Mouse (Mus musculus) forebrain, embryonic 11.5 days (tissue): ENCODE data around the gene Pccb. TPM values are rescaled to one million over a fixed set of nuclear protein-coding genes. Genes with fewer than 3 reads are reported as not detected.

Experiments
- ATAC-seq: fragments of 200-750 bp; cut with Nextera tagmentation; replicated peaks from 2 replicates; pipeline ENCODE4 v1.8.0; 2017; ENCODE audit warnings: moderate TSS enrichment; ENCODE audit not compliant: low FRiP score
- DNase-seq: peaks from one replicate; pipeline ENCODE4 v3.0.0-alpha.2; 2017; ENCODE audit warnings: low spot score
- H3K27ac ChIP-seq: fragments of 300-500 bp; sonication (generic); 2 replicates; pipeline ENCODE4 v1.5.1; 2014; ENCODE audit warnings: low read depth, low read length
- H3K27me3 ChIP-seq: fragments of 300-500 bp; sonication (generic); 2 replicates; pipeline ENCODE4 v1.6.1; 2014; ENCODE audit warnings: mild to moderate bottlenecking, low read length, mixed read lengths; ENCODE audit not compliant: control insufficient read depth, insufficient read depth
- H3K36me3 ChIP-seq: fragments of 300-500 bp; sonication (generic); 2 replicates; pipeline ENCODE4 v1.6.1; 2014; ENCODE audit warnings: mild to moderate bottlenecking, low read length, moderate library complexity, mixed read lengths; ENCODE audit not compliant: control insufficient read depth, insufficient read depth
- H3K4me1 ChIP-seq: fragments of 300-500 bp; sonication (generic); replicated peaks from 2 replicates; pipeline ENCODE4 v1.6.1; 2014; ENCODE audit warnings: low read length, mixed read lengths; ENCODE audit not compliant: control insufficient read depth, insufficient read depth
- H3K4me2 ChIP-seq: fragments of 300-500 bp; sonication (generic); 2 replicates; pipeline ENCODE4 v1.6.1; 2014; ENCODE audit warnings: low read depth, mild to moderate bottlenecking, low read length, moderate library complexity, mixed read lengths; ENCODE audit not compliant: severe bottlenecking
- H3K4me3 ChIP-seq: fragments of 300-500 bp; sonication (generic); 2 replicates; pipeline ENCODE4 v1.5.1; 2014; ENCODE audit warnings: low read depth, low read length
- H3K9ac ChIP-seq: fragments of 300-500 bp; sonication (generic); 2 replicates; pipeline ENCODE4 v1.6.1; 2014; ENCODE audit warnings: low read length
- H3K9me3 ChIP-seq: fragments of 300-500 bp; sonication (generic); 2 replicates; pipeline ENCODE4 v1.6.1; 2016; ENCODE audit warnings: low read length, mixed read lengths; ENCODE audit not compliant: control insufficient read depth
- WGBS: fragments of 180-500 bp; shearing (Covaris S2); extraction: QIAGEN DNeasy Blood & Tissue Kit; methylation state at CpG from one replicate; pipeline ENCODE4 v1.1.7; 2014; 5-methylcytosine and 5-hydroxymethylcytosine counted together
- polyA plus RNA-seq: library from polyadenylated mRNA; unstranded; fragments of >200 nt; fragmentation: Nextera tagmentation; extraction: Ambion mirVana; gene quantifications from 2 replicates; pipeline ENCODE4 v1.2.1, GENCODE M21; 2014

Pccb gene
- polyA plus RNA-seq: 14.4 and 16.3 TPM in 2 replicates

GRCm38 (mm10) chr9:101034448-101035098 is at the start of gene Pccb:
Gene Pccb, minus strand, starts transcription at chr9:101034898.
- no peaks in the 10 kb centered on the region for H3K27me3 ChIP-seq
- H3K36me3 ChIP-seq: no peaks in the 10 kb centered on the region
- H3K4me3 ChIP-seq: peak within 1 kb of the TSS; percentile 61
- H3K4me2 ChIP-seq: peak within 1 kb of the TSS; percentile 68
- DNase-seq: peak; percentile 96
- H3K9me3 ChIP-seq: no peaks in the 10 kb centered on the region
- under 1% methylated on average over 61 of the region's 61 CpGs for WGBS
- ATAC-seq: peak; percentile 100
- peak within 1 kb of the TSS; percentile 89 for H3K27ac ChIP-seq
- H3K9ac ChIP-seq: peak within 1 kb of the TSS; percentile 73
- peaks cover 3% of the 10 kb centered on the region; the same call in 1 of the 2 replicates for H3K4me1 ChIP-seq

GRCm38 (mm10) chr9:101083728-101084127 is 49.0 kb upstream of the Pccb start:
- Histone ChIP-seq H3K4me2 (no peak overlapping the region), H3K36me3 (no peaks in the 10 kb centered on the region; the same call in 1 of the 2 replicates), H3K27ac (no peak overlapping the region), H3K9me3 (no peaks in the 10 kb centered on the region), H3K4me1 (no peaks in the 10 kb centered on the region), H3K4me3 (no peak overlapping the region), H3K27me3 (no peaks in the 10 kb centered on the region), H3K9ac (no peak overlapping the region)
- ATAC-seq: no peak
- DNase-seq: no peak
- 99% methylated on average over 3 of the region's 3 CpGs for WGBS

DNA sequence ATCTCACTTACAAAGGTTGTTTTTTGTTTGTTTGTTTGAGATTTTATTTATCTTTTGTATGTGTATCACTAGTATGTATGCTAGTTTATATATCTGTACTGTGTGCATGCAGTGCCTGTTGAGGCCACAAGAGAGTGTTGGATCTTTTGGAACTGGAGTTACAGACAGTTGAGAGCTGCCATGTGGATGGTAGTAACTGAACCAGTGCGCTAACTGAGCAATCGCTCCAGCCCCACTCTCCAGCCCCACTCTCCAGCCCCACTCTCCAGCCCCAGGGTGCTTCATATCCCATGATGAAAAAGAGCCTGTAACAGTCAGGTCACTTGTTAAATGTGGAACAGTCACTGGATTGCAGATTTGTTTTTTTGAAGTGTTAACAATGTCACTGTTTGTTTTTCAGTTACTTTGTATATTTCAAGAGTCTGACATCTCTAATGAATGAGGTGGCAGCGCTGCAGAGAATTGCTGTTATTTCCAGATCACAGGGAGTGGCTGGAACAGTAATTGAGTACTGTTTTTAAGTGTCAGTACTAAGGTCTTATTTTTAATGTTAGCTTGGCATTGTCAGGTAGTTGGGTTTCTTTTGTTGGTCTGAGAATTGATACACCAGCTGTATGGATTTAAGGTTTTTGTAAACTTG is 45.5 kb upstream of the Pccb start:
- Histone ChIP-seq H3K4me2 (no peak overlapping the region), H3K27ac (no peak overlapping the region), H3K9ac (no peak overlapping the region), H3K4me3 (no peak overlapping the region), H3K4me1 (peaks cover 2% of the 10 kb centered on the region; the same call in 1 of the 2 replicates), H3K27me3 (no peaks in the 10 kb centered on the region), H3K36me3 (no peaks in the 10 kb centered on the region; the same call in 1 of the 2 replicates), H3K9me3 (no peaks in the 10 kb centered on the region)
- WGBS: 89% methylated on average over 3 of the region's 3 CpGs
- ATAC-seq (no peak), DNase-seq (no peak)

GRCm38 (mm10) chr9:101078579-101078978 is 43.9 kb upstream of the Pccb start:
- peak overlapping the region; percentile 5; the same call in 1 of the 2 replicates for H3K4me2 ChIP-seq
- H3K9me3 ChIP-seq: no peaks in the 10 kb centered on the region
- H3K4me1 ChIP-seq: peaks cover 2% of the 10 kb centered on the region; the same call in 1 of the 2 replicates
- ATAC-seq: no peak
- H3K36me3 ChIP-seq: no peaks in the 10 kb centered on the region; the same call in 1 of the 2 replicates
- no peak for DNase-seq
- WGBS: 80% methylated on average over 4 of the region's 4 CpGs
- H3K9ac ChIP-seq: no peak overlapping the region
- no peak overlapping the region for H3K27ac ChIP-seq
- no peak overlapping the region for H3K4me3 ChIP-seq
- no peaks in the 10 kb centered on the region for H3K27me3 ChIP-seq

- Histone ChIP-seq H3K9me3 (no peaks in the 10 kb centered on the region), H3K27ac (no peak overlapping the region), H3K9ac (peak overlapping the region; percentile 96; the same call in 1 of the 2 replicates), H3K27me3 (no peaks in the 10 kb centered on the region), H3K4me3 (peak overlapping the region; percentile 97), H3K36me3 (no peaks in the 10 kb centered on the region), H3K4me2 (peak overlapping the region; percentile 58), H3K4me1 (peaks cover 3% of the 10 kb centered on the region; the same call in 1 of the 2 replicates)
- DNase-seq: no peak
- ATAC-seq: no peak
Observed at GRCm38 (mm10) chr9:101077486-101077885, 42.8 kb upstream of the Pccb start.

DNA sequence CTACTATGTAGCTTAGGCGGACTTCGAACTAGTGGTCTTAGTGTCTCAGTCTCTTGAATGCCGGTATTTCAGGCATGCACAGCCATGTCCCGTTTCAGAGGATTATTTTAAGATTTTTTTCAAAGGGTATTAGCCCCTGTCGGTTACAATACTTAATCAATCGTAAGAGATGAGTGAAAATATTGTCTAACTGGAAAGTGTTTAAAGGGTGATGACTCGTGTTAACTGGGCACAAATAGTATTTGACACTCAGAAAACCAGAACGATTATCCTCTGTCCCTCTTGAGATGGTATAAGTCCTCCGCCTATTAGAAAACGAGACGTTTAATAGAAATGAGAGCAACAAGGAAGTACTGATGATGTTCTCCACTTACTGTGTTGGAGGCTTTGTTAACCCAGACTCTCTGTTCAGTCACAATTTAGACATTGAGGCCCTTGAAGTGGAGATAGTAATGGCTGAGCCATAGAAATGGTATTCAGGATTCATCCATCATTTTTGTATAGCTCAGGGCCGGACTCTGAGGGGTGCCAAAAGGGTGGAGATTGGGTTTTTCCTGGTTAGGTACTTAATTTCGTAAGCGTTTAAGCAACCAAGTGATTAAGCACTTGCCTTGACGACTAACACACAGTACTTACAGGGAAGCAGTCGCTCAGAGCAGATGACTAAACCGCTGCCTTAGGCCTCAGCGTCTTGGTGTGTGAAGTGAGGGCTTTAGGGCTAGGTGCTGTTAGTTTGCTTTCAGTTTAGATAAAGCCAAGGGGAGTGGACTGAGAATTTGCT is 41.6 kb upstream of the Pccb start:
- Histone ChIP-seq H3K4me2 (peak overlapping the region; percentile 58), H3K4me3 (peak overlapping the region; percentile 97), H3K4me1 (peaks cover 4% of the 10 kb centered on the region; the same call in 1 of the 2 replicates), H3K36me3 (no peaks in the 10 kb centered on the region), H3K9ac (peak overlapping the region; percentile 96), H3K9me3 (no peaks in the 10 kb centered on the region), H3K27ac (no peak overlapping the region), H3K27me3 (no peaks in the 10 kb centered on the region)
- 2% methylated on average over 18 of the region's 18 CpGs for WGBS
- DNase-seq (no peak), ATAC-seq (no peak)

DNA sequence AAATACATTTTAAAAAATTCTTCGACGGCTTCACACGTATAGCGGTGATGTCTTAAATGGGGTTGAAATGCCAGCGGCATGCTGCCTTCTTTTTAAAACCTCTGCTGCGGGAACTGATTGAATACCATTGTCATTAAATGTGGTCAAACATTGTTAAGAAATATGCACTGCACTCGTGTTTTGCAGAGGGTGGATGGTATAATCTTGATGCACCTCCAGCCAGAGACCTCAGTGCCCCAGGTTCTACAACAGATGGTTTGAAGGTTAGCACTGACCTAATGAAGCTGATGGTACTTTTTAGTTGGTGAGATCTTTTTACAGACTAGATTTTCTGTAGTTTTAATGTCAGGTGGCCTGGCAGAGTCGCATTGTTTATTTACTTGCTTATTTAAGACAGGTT is 41.0 kb upstream of the Pccb start:
- DNase-seq: no peak

DNA sequence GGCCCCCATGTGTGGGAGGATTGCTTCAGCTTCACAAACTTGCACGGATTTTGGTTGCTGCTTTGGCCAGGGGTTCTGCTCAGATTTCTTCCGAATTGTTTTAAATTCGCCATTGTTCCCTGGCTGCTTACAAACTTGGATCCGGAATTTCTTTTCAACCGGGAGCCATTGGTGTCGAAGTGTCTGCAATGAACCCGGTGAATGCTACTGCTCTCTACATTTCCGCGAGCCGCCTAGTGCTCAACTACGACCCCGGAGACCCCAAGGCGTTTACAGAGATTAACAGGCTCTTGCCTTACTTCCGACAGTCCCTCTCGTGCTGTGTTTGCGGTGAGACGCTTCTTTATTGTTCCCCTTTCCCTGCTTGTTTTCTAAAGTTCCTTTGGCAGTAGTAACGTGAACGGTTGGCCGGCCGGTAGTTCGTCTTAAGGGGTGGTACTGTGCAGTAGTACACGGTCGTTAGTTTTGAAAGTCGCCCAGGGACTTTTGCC is 40.4 kb upstream of the Pccb start:
- peaks cover 4% of the 10 kb centered on the region; the same call in 1 of the 2 replicates for H3K4me1 ChIP-seq
- ATAC-seq (no peak), DNase-seq (peak; percentile 55)
- under 1% methylated on average over 25 of the region's 25 CpGs for WGBS
- peak overlapping the region; percentile 58 for H3K4me2 ChIP-seq
- no peaks in the 10 kb centered on the region for H3K9me3 ChIP-seq
- peak overlapping the region; percentile 97 for H3K4me3 ChIP-seq
- H3K36me3 ChIP-seq: no peaks in the 10 kb centered on the region
- peak overlapping the region; percentile 96 for H3K27ac ChIP-seq
- peak overlapping the region; percentile 96 for H3K9ac ChIP-seq
- no peaks in the 10 kb centered on the region for H3K27me3 ChIP-seq

More for the DNA sequence above, 41.0 kb upstream of the Pccb start:
- no peaks in the 10 kb centered on the region for H3K36me3 ChIP-seq
- ATAC-seq: no peak
- under 1% methylated on average over 8 of the region's 8 CpGs for WGBS
- peak overlapping the region; percentile 58 for H3K4me2 ChIP-seq
- H3K9ac ChIP-seq: peak overlapping the region; percentile 96
- H3K27ac ChIP-seq: no peak overlapping the region
- peaks cover 4% of the 10 kb centered on the region; the same call in 1 of the 2 replicates for H3K4me1 ChIP-seq
- H3K27me3 ChIP-seq: no peaks in the 10 kb centered on the region
- peak overlapping the region; percentile 97 for H3K4me3 ChIP-seq
- no peaks in the 10 kb centered on the region for H3K9me3 ChIP-seq
